Mouse (Mus musculus) c-Kit-negative CD71-positive TER-119-positive erythroid progenitor cells, embryonic 14.5 days (primary cell): ENCODE data around the gene Ambra1.
"Not testable (repeated sequence)": the region's sequence is repeated elsewhere in the genome, so short reads cannot be mapped to it uniquely, and the experiment has no call there.

ENCODE experiments used
- DNase-seq: peaks from one replicate; pipeline ENCODE4 v3.0.0-alpha.2; 2013; ENCODE audit warnings: low read depth, low spot score

Gene Ambra1

DNA sequence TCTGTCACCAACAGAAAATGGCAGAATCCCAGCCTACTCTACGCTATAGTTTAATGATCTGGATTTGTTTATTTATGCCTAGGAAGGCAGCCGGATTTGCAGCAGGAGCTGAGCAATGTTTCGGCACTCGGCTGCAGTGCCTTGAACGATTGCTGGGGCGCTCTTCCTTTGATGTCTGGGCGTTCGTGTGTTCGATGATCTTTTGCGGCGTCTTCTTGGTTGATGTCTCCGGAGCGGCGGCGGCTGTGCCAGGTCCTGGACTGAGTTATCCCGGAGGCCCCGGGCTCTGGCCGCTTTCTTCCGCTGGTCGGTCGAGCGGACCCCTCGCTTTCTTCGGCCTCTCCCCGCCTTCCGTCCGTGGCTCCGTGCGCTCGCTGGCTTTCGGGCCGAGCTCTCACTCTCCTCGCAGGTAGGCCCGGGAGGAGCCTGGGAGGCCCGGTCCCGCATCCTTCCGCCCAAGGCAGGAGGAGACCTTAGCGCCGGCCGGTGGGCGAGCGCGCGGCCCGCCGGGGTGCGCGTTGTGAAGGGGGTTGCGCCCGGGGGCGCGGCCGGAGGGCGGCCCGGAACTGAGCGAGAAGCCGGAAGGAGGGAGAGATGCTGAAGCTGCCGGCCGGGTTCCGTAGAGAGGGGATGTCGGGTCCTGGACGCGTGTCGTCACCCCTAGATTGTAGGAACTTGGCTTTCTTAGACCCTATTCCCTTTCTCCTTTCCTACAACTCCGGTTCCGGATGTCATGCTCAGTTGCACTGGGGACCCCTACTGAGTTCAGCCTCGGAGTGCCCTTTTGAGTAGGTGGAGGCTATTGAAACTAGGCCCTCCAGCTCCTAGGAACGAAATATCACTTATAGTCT is at the start of gene Ambra1:
Gene Ambra1 (plus strand): TSS at position 164 of the 851 bp plus-strand sequence.
- peak; percentile 80 for DNase-seq

DNA sequence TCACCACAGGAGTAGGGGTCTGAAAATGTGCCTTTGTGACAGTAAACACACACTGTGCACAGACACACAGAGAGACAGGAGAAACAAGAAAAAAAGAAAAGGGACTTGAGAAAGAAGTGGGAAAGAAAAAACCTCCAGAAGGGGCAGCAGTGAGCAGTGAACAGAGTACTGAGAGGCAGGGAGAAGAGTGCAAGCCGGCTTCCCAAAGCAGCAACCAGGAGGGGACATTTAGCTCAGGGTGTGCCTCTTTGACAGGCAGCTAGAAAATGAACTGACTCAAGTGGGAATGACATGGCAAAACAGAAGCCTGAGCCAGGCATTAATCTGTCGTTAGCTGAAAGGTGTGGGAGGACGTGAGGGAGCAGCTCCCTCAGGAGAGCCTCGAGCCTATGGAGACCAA is 47.1 kb upstream of the Ambra1 start:
- DNase-seq, result peak; percentile 16

DNA sequence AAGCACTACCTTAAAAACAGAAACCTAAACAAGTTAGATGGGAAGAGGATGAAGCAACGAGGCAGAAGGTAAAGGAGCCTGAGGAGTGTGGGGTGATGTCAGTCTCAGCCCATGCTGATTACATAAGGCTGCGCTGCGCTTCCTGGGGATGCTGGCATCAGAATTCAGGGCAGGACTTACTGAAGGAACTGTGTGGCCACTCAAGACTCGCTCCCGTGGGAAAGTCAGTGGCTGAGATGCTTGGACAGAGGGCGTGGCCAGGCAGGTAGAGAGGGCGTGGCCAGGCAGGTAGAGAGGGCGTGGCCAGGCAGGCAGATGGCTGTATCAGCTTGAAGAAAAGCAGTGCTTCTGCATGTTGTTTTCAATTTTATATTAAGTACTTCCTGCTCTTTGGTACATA is 46.0 kb upstream of the Ambra1 start:
- DNase-seq, result no peak

DNA sequence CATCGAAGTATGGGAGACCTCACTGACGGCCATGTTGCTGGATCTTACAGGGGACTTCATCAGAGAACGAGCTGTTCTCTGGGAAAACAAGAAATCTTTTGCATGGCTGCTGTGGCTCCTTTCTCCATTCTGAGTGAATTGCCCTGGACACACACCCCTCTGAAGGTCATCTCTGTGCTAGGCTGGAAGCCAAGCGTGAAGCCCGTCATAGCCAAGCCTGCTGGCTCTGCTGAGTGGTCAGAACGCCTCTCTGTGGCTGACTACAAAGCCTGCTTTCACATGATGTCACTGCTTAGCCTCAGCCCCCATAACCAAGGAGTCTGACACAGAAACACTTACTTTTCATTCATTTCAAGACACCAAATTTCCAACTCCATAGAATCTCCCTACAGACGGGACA is 40.5 kb upstream of the Ambra1 start:
- no peak for DNase-seq

DNA sequence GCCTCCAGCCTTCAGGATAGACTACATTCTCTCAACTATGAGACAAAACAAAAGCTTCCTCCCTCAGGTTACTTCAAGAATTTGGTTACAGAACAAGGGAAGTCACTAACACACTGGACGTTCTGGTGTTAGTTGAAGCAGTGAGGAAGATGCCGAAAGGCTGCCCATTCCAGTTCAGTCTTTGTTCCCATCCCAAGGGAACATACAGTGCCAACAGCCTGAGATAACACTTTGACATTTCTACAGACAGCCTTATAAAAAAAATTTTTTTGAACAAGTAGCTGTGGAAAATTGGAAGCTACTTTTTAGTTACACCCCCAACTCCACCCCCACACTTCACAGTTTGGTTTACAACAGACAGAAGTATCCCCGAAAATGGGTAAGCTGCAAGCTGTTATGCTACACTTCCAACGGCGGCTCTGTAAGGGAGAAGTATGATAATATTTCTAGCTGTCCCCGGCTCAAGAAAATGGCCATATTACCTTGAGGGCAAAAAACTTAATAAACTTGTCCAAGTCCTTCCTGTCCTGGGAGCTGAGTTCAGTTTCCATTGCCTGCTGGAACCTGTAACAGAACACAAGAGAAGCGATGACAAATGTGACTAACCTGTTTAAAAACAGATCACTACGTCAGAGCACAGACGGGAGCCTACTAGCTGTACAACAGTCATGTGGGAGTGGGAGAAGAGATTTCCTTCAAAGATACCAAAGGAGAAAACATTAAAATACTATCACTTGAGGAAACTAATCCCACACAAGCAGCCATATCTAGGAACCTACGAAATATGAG is 34.3 kb upstream of the Ambra1 start:
- DNase-seq, result no peak

DNA sequence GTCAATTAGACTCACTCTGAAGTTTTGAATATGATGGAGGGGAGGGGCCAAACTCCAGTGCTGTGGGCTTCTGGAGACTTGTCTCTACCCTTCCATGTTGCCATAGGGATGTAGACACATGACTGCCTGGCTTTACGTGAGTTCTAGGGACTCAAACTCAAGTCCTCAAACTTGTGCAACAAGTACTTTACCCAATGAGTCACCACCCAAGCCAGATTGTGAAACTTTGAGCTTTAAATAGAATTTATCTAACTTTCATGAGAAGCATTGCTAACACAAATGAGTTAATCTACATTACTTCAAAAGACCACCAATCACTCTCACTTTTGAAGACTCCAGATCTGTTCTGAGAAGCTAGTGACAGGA is 33.7 kb upstream of the Ambra1 start:
- no peak for DNase-seq

DNA sequence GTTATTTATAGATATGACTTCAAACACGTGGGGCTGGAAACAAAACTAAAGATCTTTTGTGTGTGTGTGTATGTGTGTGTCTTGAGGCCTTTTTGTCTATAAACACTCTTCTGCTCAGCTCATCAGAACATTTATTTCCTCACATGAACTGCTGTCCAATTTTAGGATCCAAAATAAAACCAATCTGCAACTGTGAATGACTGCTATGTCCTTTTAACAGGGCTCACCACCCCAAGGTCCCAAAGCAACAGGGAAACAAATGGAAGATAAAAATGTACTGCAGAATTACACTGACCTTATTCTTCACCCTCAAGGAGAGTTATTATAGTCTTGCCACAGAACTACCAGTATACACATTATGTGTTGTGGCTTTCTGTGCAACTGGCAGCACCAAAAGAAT is 30.7 kb upstream of the Ambra1 start:
- DNase-seq, result no peak

DNA sequence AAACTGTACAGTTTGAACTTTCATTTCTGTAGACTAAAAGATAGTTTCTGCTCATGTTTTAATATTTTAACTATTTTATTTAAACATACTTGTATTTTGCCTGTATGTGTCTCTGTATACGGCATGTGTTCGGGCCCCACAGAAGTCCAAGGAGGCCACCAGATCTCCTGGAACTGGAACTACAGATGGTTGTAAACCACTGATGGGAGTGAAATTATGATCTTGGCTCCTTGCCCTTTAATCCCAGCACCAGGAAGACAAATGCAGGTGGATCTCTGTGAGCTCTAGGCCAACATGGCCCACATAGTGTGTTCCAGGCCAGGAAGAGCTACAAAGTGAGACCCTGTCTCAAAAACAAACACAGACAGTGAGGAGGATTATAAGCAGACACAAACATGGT is 28.6 kb upstream of the Ambra1 start:
- no peak for DNase-seq

DNA sequence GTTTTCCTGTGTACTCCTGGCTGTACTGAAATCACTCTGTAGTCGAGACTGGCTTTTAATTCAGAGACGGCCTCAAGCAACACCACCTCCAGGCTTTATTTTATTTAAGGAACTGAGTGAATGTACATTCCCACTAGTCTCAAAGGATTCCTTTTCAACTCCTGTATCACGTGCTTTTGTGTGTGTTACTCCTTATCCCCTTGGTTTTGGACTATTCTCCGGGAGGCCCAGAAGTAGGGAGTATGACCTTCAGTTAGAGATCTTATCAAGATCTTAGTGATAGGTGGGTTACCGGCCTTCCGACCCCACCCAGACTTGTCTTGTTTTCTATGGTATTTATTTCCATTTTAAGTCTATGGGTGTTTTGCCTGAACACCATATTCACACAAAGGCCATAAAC is 24.2 kb upstream of the Ambra1 start:
- DNase-seq, result no peak

DNA sequence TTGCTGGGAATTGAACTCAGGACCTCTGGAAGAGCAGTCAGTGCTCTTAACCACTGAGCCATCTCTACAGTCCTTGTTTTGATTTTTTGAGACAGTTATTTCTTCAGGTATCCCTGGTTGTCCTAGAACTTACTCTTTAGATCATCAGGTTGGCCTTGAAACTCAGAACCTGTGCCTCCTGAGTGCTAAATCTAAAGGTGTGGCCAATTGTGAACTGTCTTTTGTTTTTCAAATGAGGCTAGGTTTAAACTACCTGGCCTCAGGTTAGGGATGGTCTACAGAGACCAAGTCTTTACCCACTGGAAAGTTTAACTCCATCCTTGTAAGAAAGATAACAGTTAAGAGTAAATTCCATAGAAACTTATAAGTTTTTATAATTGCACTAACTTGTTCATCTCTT is 23.5 kb upstream of the Ambra1 start:
- no peak for DNase-seq

DNA sequence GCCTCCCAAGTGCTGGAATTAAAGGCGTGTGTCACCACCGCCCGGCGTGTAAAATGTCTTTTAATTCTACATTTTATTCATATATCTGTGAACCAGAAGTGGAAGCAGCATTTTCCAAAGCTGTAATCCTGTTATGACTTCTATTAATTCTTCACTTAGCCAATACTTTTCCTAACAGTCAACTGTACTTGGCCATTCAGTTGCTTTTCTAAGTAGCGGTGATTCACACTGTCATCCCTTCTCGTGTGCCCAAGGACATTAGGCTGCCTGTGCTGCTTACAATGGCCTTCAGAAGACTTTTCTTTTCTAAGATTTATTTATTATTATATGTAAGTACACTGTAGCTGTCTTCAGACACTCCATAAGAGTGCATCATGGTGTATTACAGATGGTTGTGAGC is 21.6 kb upstream of the Ambra1 start:
- no peak for DNase-seq

DNA sequence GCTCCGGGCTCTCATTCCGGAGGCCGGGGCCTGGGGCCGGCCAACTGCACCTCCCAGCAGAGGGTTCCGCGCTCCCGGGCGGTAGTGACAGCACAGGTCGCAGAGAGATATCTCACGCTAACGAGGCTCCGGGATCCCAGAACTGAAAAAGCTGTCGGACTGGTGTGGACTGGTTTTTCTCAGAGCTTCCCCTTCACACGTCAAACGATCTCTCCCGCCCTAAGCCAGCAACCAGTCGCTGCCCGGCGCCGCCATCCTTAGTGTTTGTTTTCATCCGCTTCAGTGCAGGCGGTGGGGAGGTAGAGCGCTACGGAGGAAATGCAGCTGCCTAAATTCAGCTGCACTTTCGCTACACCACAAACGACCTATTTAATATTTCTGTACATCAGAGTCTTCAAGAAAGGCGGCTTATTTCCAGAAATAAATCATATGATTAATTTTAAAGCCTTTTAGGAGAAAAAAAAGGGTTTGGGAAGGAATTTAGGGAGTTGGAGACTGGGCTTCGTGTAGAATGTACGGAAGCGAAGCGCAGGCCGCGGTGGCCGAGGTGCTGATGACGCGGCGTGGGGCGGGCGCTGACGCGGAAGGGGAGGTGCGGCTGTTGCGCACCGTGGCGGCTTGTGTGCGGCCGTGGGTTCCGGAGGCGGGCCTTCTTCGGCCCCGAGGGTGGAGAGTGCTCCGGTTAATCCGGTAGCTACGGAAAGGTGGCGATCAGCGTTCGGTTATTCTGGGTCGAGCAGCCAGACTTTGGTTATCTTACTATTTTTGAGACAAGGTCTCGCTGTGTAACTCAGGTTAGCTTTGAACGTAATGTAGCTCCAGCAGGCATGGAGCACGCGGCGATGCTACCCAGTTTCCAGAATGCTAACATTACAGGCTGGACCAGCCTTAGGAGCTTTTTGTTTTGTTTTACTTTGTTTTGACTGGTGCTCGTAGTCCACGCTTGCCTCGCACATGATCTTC is 19.4 kb upstream of the Ambra1 start, which contains the start of the genes Atg13 and Harbi1:
Gene Atg13 (minus strand): TSS at position 305 of the 963 bp plus-strand sequence.
Gene Harbi1 (plus strand): TSS at position 581 of the 963 bp plus-strand sequence.
- peak; percentile 85 for DNase-seq

DNA sequence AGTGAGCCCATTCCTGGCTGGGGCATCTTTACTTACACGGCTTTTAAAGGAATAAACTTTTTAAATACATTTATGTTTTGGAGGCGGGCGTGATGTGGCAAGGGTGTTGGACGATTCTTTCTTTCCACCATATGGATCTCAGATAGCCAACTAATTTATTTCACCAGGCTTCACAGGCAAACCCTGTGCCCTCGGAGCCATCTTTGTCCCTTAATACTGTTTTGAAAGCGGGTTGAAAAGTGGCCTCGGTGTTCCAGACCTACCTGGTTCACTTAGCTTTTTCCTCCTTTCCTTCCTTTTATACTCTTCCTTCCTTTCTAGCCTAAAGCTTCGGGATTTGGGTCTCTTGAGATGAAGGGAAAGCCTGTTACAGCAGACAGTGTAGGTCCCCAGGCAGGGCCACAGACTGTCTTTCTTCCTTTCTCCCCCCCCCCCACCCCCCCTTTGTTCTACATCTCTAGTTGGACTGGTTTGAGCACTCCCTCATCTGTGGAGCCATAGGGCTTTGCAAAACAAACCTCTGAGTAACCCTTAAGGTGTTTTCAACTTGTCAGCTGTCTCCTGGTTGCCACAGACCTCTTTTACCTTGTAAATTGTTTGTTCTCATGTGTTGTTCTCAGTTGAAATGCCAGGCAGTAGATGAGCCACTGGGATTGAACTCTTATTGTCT is 18.5 kb upstream of the Ambra1 start:
- no peak for DNase-seq

DNA sequence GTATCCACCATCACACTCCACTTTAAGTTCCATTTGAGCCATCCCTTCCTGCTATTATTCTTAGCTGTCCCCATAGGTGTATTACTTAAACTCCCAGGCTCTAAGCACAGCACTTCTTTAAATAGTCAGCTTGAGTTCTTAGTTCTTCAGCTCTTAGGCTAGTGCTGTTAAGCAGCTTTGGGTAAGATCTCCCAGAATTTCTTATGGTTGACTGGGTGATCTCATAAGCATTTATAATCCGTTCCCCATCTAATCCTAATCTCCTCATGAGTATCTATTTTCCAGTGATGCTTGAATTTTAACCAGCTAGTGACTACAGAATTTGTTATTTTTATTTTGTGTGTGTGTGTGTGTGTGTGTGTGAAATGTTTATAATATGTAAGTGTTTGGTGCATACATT is 15.0 kb upstream of the Ambra1 start:
- no peak for DNase-seq

DNA sequence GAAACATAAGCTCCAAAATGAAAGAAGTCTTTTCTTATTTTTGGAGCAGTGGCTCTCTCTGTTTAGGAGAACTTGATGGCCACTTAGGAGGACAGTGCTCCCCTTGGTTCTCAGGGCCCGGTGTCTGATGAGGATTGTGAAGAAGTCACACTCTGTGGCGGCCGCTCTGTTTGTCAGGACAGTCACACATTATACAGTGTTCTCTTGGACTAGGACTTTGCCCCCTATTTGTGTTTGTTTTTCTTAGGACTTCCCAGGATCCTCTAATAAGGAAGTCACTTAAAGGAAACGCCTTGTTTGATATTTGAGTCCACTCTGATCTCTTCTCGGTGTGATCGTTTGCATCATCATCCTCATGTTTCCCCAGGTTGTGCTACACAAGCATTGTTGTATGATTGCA is 11.7 kb upstream of the Ambra1 start:
- DNase-seq, result no peak

DNA sequence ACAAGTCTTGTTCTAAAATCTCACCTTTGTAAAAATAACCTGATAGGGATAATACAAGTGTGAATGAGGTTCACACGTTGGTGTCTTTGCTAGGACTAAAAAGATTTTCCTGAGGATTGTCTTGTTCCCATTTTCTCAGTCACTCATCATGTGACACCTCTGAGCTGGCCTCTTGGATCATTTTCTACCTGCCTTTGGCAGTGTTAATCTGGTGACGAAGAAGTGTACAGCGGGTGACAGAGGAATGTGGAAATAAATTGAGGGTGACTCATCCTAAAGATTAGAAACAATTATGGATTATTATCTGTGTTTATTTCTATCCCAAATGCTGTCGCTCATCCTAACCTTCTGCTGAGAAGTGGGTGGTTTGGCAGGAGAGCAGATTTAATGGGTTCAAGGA is 6.6 kb upstream of the Ambra1 start:
- DNase-seq, result no peak

DNA sequence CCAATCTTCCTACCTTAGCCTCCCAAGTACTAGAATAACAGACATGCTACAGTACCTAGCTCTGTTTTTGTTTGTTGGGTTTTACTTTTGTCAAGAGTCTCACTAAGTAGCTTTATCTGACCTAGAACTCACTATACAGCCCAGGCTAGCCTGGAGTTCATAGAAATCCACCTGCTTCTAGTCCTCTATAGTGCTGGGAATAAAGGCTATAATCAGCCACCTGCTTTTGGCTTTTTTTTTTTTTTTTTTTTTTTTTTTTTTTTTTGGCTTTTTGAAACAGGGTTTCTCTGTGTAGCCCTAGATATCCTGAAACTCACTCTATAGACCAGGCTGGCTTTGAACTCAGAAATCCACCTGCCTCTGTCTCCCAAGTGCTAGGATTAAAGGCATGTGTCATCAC is 6.0 kb upstream of the Ambra1 start:
- DNase-seq, result no peak

DNA sequence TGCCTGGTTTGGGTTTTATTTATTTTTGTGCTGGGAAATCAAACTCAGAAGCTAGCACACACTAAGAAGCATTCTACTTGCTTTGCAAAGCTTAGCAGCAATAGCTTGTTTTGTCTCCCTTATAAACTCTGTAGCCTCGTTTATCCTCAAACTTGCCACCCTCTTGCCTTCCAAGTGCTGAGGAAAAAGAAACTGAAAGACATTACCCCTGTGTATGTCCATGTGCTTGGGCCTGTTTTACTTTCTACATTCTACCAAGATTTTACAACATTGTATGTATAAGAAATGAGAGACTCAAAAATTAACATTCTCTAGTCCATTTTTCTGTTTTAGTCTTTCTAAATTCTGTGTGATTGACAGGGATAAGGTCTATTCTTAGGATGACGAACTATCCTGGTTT is 5.2 kb upstream of the Ambra1 start:
- no peak for DNase-seq

DNA sequence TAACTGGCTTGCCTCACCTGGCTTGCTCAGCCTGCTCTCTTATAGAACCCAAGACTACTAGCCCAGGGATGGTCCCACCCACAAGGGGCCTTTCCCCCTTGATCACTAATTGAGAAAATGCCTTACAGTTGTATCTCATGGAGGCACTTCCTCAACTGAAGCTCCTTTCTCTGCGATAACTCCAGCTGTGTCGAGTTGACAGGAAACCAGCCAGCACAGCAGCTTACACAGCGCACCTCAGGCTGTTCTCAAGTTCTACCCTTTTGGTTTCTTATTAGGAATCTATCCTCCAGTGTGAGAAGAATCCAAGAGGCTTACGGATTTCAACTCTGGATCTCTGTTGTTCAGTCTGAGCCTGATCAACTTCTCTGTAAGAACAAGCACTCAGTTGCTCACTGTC is 4.5 kb upstream of the Ambra1 start:
- DNase-seq, result not testable (repeated sequence)

DNA sequence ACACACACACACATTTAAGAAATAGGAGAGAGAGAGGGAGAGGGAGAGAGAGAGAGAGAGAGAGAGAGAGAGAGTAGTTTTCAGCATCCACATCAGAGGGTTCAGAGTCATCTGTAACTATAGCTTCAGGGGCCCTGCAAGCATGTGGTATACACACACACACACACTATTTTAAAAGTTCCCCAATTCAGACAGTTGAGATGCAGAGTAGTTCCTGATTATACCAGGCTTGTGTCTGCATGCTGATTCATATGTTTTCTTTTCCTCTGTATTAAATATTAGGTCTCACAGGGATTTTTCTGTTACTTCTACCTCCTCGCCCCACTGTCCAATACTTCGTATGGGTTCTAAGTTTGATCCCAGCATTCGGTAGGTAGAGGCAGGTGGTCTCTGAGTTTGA is 2.9 kb upstream of the Ambra1 start:
- DNase-seq, result no peak

DNA sequence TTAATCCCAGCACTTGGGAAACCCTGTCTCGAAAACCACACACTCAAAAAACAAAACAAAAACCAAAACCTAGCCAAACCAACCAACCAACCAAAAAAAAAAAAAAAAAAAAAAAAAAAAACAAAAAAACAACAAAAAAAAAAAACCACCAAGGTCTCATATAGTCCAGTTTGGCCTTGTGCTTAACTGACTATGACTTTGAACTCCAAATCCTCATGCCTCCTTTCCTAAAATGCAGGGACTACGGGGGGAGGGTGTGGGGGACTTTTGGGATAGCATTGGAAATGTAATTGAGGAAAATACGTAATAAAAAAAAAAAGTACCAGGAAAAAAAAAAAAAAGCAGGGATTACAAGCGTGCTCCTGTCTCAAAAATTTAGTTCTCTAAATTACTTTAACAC is 363 bp upstream of the Ambra1 start:
- DNase-seq, result no peak
